Comparison of ENCODE assay signal across 8 mouse cellular contexts in the genomic region with DNA sequence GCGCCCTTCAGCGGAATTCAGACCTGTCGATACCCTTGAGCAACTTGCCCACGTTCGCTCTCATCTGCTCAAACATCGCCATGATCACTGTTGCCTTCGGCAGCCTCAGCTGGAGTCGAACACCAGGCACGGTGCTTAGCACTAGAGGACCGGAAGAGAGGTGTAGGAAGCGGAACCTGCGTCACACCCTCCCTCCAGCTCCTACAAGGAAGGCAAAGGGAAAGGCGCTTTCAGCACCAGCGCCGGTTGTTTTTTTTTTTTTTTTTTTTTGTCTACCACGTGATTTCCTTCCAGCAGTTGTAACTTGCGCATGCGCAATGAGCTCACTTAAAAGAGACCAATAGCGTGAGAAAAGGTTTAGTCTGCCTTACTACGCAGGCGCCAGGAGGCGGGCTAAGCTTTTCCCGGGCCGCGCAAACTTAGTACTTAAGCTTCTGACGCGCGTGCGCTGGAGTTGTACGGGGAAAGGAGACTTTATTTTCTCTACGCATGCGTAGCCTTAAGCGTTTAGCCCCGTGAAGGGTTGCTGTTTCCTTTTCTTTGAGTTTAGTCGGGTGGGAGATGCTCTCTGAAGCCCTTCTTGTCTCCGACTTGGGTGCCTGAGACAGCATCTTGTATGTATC. TPM values are rescaled to one million over a fixed set of nuclear protein-coding genes. Genes with fewer than 3 reads are reported as not detected.
DNase-seq lines count a peak whose midpoint lies in the region; ATAC-seq lines count a peak whose summit lies in the region.

A gene (minus strand): TSS at position 214 of the 623 bp plus-strand sequence.
A gene (plus strand): TSS at position 400 of the 623 bp plus-strand sequence.

- peaks cover 30% of the 10 kb centered on the region for H3K36me3 ChIP-seq in heart, embryonic 10.5 days
- peaks cover 32% of the 10 kb centered on the region for H3K36me3 ChIP-seq in kidney, embryonic 15.5 days

- H3K4me3 ChIP-seq in heart, embryonic 10.5 days, result peak within 1 kb of the TSS; percentile 74
- peak within 1 kb of the TSS; percentile 68 for H3K4me3 ChIP-seq in kidney, embryonic 15.5 days (replicated peaks)

- peak; percentile 89 for ATAC-seq in erythroblast, adult 5-6 weeks (replicated peaks; ENCODE audit: low FRiP score, poor library complexity, severe bottlenecking)
- peak; percentile 95 for ATAC-seq in kidney, embryonic 15.5 days (replicated peaks; ENCODE audit: low FRiP score)
- ATAC-seq in monocyte, adult 5-6 weeks (replicated peaks; ENCODE audit: insufficient number of reproducible peaks, low FRiP score, low TSS enrichment, poor library complexity, severe bottlenecking), result peak; percentile 83

- H3K4me1 ChIP-seq in heart, embryonic 10.5 days, result peaks cover 28% of the 10 kb centered on the region
- peaks cover 26% of the 10 kb centered on the region for H3K4me1 ChIP-seq in kidney, embryonic 15.5 days

- peak; percentile 91 to 93 for DNase-seq in B cell, adult 2 months
- peak; percentile 100 for DNase-seq in brain, adult 2 months (ENCODE audit: low read depth, low spot score)
- DNase-seq in heart, embryonic 10.5 days (ENCODE audit: low spot score), result peak; percentile 99
- DNase-seq in liver, result peak; percentile 98
- DNase-seq in spleen, postnatal 4 days (ENCODE audit: low spot score in 2 of 2), result peak; percentile 96 to 98

- no peaks in the 10 kb centered on the region for H3K27me3 ChIP-seq in heart, embryonic 10.5 days (ENCODE audit: insufficient read depth, poor library complexity, severe bottlenecking)
- no peaks in the 10 kb centered on the region for H3K27me3 ChIP-seq in kidney, embryonic 15.5 days

- no peaks in the 10 kb centered on the region for H3K9me3 ChIP-seq in heart, embryonic 10.5 days
- no peaks in the 10 kb centered on the region for H3K9me3 ChIP-seq in kidney, embryonic 15.5 days (replicated peaks)

- H3K9ac ChIP-seq in kidney, embryonic 15.5 days, result peak within 1 kb of the TSS; percentile 67

- peak within 1 kb of the TSS; percentile 89 for H3K27ac ChIP-seq in heart, embryonic 10.5 days
- peak within 1 kb of the TSS; percentile 91 for H3K27ac ChIP-seq in kidney, embryonic 15.5 days

- H3K4me2 ChIP-seq in kidney, embryonic 15.5 days, result peak within 1 kb of the TSS; percentile 86

- WGBS in heart, embryonic 10.5 days, result under 1% methylated on average over 36 of the region's 36 CpGs
- WGBS in kidney, embryonic 15.5 days, result under 1% methylated on average over 36 of the region's 36 CpGs

RNA-seq across cellular contexts. Expression of the first gene that starts in this region (rescaled TPM):
- total RNA-seq in erythroblast, adult 5-6 weeks (2015; ENCODE audit: low replicate concordance), result 50.7 and 81.1 TPM in 2 replicates
- 115 and 133 TPM in 2 replicates for total RNA-seq in erythroblast, adult 5-6 weeks (2017; ENCODE audit: low replicate concordance)
- 289 and 329 TPM in 2 replicates for polyA plus RNA-seq in heart, embryonic 10.5 days (2016; fragmentation: Nextera tagmentation; extraction: Ambion mirVana)
- polyA plus RNA-seq in kidney, embryonic 15.5 days (2015; fragmentation: Nextera tagmentation; extraction: Ambion mirVana), result 401 and 402 TPM in 2 replicates
- total RNA-seq in monocyte, adult 5-6 weeks (2017), result 285 to 328 TPM (median 291 TPM) in 3 replicates

RNA-seq across cellular contexts. Expression of the second gene that starts in this region (rescaled TPM):
- total RNA-seq in erythroblast, adult 5-6 weeks (2015; ENCODE audit: low replicate concordance), result 5.6 and 6.7 TPM in 2 replicates
- 11.3 and 11.8 TPM in 2 replicates for total RNA-seq in erythroblast, adult 5-6 weeks (2017; ENCODE audit: low replicate concordance)
- 9.9 and 14.3 TPM in 2 replicates for polyA plus RNA-seq in heart, embryonic 10.5 days (2016; fragmentation: Nextera tagmentation; extraction: Ambion mirVana)
- polyA plus RNA-seq in kidney, embryonic 15.5 days (2015; fragmentation: Nextera tagmentation; extraction: Ambion mirVana), result 9.0 and 9.6 TPM in 2 replicates
- 31.9 to 70.2 TPM (median 54.1 TPM) in 3 replicates for total RNA-seq in monocyte, adult 5-6 weeks (2017)

Comparison
In these comparisons a context has a peak if more than half of its experiments do, and no peak if none do; other contexts are left out.
1. Peak in every context shown above with its lines: DNase-seq, ATAC-seq, H3K4me3 ChIP-seq and H3K27ac ChIP-seq.